Mouse (Mus musculus): ENCODE results near the gene Amtn. TPM values are rescaled to one million over a fixed set of nuclear protein-coding genes. Genes with fewer than 3 reads are reported as not detected.
"Not testable (repeated sequence)": the region's sequence is repeated elsewhere in the genome, so short reads cannot be mapped to it uniquely, and the experiment has no call there.

The Amtn gene
- polyA plus RNA-seq (2015; fragmentation: Nextera tagmentation; extraction: Ambion mirVana): not detected in 2 replicates

DNA sequence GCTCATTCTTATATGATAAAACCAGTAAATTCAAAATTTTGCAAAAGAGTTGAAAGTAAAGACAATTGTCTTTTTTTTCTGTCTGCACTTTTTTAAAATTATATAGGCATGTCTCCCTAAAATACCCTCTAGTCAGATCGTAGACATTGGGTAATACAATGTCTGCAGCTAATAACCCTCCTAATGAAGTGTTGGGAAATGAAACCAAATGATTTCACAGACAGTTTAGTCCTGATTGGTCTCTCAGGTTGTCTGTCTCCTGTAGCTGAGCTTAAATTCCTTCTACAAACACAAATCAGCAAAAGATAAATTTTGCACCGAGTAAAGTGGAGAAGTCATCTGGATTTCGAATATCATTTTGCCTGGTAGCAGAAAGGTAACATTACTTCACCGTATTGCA, at the start of gene Amtn:
Gene Amtn, plus strand, starts transcription at position 301 of the 400 bp plus-strand sequence.
- H3K4me1 ChIP-seq: no peaks in the 10 kb centered on the region
- no peak within 1 kb of the TSS for H3K9ac ChIP-seq
- no peak for ATAC-seq (ENCODE audit: borderline replicate concordance, extremely low read depth, low FRiP score, low TSS enrichment)
- H3K4me2 ChIP-seq: no peak within 1 kb of the TSS
- H3K27me3 ChIP-seq: no peaks in the 10 kb centered on the region
- H3K9me3 ChIP-seq: no peaks in the 10 kb centered on the region
- no peaks in the 10 kb centered on the region for H3K36me3 ChIP-seq
- H3K4me3 ChIP-seq: no peak within 1 kb of the TSS
- WGBS: 56% methylated on average over 4 of the region's 4 CpGs
- no peak within 1 kb of the TSS for H3K27ac ChIP-seq

DNA sequence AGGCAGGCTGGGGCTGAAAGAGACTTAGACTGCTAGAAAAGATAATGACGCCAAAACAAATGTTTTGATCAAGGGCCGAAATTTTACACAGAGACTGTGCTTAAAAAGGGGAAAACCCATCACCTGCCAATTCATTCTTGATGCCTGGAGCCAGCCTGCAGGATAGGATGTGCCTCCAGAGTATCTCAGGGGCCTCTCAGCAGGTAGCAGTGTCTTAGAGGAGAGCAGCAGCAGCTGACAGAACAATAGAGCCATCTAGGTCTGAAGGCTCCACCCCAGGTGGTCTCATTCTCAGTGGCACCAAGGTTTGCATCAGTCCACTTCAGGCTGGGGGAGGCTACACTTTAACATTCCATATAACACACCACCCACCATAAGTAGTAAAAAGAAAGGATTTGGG, 27.4 kb upstream of the Amtn start:
- H3K27ac ChIP-seq: not testable (repeated sequence)

GRCm38 (mm10) chr5:88364768-88365167, 11.1 kb upstream of the Amtn start:
- Histone ChIP-seq H3K4me3 (no peak overlapping the region), H3K4me1 (no peaks in the 10 kb centered on the region), H3K36me3 (no peaks in the 10 kb centered on the region), H3K27me3 (no peaks in the 10 kb centered on the region), H3K9ac (no peak overlapping the region), H3K9me3 (no peaks in the 10 kb centered on the region), H3K4me2 (no peak overlapping the region), H3K27ac (no peak overlapping the region)
- no peak for ATAC-seq (ENCODE audit: borderline replicate concordance, extremely low read depth, low FRiP score, low TSS enrichment)
- 5% methylated on average over 5 of the region's 5 CpGs for WGBS

More for the DNA sequence above, 27.4 kb upstream of the Amtn start:
- not testable (repeated sequence) for H3K36me3 ChIP-seq; H3K4me2 ChIP-seq; H3K27me3 ChIP-seq; ATAC-seq (ENCODE audit: borderline replicate concordance, extremely low read depth, low FRiP score, low TSS enrichment); H3K9me3 ChIP-seq; H3K4me3 ChIP-seq; H3K4me1 ChIP-seq; H3K9ac ChIP-seq
- WGBS: 54% methylated on average over 2 of the region's 2 CpGs

DNA sequence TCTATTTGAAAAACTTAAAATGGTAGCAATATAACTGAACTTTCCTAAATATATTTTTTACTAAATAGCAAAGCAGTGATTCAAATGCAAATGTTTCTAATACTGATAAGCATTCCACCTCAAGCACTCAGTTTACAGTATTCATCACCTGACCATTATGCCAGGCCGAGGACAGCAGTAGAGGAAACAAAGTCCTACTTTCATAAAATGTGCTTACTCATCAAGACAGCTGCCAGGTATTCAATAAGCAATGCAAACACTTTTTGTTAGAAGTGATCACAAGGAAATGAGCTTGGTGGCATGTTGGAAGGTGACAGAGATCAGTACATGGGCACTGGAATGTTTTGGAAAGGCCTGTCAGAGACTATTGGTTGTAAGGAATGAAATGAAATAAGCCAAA, 9.0 kb upstream of the Amtn start:
- Histone ChIP-seq H3K4me2 (no peak overlapping the region), H3K9ac (no peak overlapping the region), H3K36me3 (no peaks in the 10 kb centered on the region), H3K9me3 (no peaks in the 10 kb centered on the region), H3K27me3 (no peaks in the 10 kb centered on the region), H3K27ac (no peak overlapping the region), H3K4me1 (no peaks in the 10 kb centered on the region), H3K4me3 (no peak overlapping the region)
- WGBS: 64% methylated on average over 1 of the region's 1 CpGs
- ATAC-seq (ENCODE audit: borderline replicate concordance, extremely low read depth, low FRiP score, low TSS enrichment): no peak

GRCm38 (mm10) chr5:88370578-88371232, 5.2 kb upstream of the Amtn start:
- H3K4me2 ChIP-seq: no peak overlapping the region
- WGBS: 52% methylated on average over 6 of the region's 6 CpGs
- H3K27me3 ChIP-seq: no peaks in the 10 kb centered on the region

DNA sequence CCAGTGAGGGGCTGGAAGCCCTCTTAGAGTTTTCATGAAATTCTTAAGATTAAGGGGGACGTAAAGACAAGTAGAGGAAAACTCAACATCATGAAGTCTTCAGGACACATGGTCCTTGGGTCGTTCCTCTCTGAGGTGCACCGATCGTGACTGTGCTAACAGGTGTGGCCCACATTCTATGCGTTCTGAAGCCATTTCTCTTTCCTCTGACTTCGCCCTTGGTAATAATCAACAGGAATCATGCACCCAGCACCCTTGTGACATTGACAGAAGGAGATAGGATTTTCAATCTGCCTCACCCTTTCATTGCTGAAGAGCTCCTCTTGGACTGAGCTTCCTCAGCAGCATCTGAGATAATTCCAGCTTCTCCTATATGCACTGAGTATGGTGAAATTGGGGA, 3.3 kb upstream of the Amtn start:
- Histone ChIP-seq H3K27ac (no peak overlapping the region), H3K4me2 (no peak overlapping the region), H3K9ac (no peak overlapping the region), H3K4me3 (no peak overlapping the region), H3K27me3 (no peaks in the 10 kb centered on the region), H3K9me3 (no peaks in the 10 kb centered on the region), H3K36me3 (no peaks in the 10 kb centered on the region), H3K4me1 (no peaks in the 10 kb centered on the region)
- WGBS: 80% methylated on average over 6 of the region's 6 CpGs
- ATAC-seq (ENCODE audit: borderline replicate concordance, extremely low read depth, low FRiP score, low TSS enrichment): no peak

More at GRCm38 (mm10) chr5:88370578-88371232, 5.2 kb upstream of the Amtn start:
- no peak overlapping the region for H3K27ac ChIP-seq
- no peak overlapping the region for H3K4me3 ChIP-seq
- no peaks in the 10 kb centered on the region for H3K4me1 ChIP-seq
- no peak for ATAC-seq (ENCODE audit: borderline replicate concordance, extremely low read depth, low FRiP score, low TSS enrichment)
- H3K9me3 ChIP-seq: no peaks in the 10 kb centered on the region
- H3K9ac ChIP-seq: no peak overlapping the region
- no peaks in the 10 kb centered on the region for H3K36me3 ChIP-seq

- not testable (repeated sequence) for H3K36me3 ChIP-seq; H3K4me3 ChIP-seq; H3K27ac ChIP-seq; ATAC-seq (ENCODE audit: borderline replicate concordance, extremely low read depth, low FRiP score, low TSS enrichment); H3K9me3 ChIP-seq; H3K9ac ChIP-seq; H3K27me3 ChIP-seq; H3K4me1 ChIP-seq; H3K4me2 ChIP-seq
- WGBS: 78% methylated on average over 2 of the region's 2 CpGs
Observed at GRCm38 (mm10) chr5:88391960-88392359, 16.1 kb downstream of the Amtn start.

GRCm38 (mm10) chr5:88398581-88398980, 22.7 kb downstream of the Amtn start:
- Histone ChIP-seq H3K9me3 (no peaks in the 10 kb centered on the region), H3K4me1 (no peaks in the 10 kb centered on the region), H3K27me3 (no peaks in the 10 kb centered on the region), H3K27ac (no peak overlapping the region), H3K4me2 (no peak overlapping the region), H3K4me3 (no peak overlapping the region), H3K9ac (no peak overlapping the region), H3K36me3 (no peaks in the 10 kb centered on the region)
- ATAC-seq (ENCODE audit: borderline replicate concordance, extremely low read depth, low FRiP score, low TSS enrichment): no peak
- WGBS: 66% methylated on average over 5 of the region's 5 CpGs

- Histone ChIP-seq H3K27ac (no peak overlapping the region), H3K9me3 (no peaks in the 10 kb centered on the region), H3K27me3 (no peaks in the 10 kb centered on the region), H3K36me3 (no peaks in the 10 kb centered on the region), H3K9ac (no peak overlapping the region), H3K4me2 (no peak overlapping the region), H3K4me3 (no peak overlapping the region), H3K4me1 (no peaks in the 10 kb centered on the region)
- WGBS: 3% methylated on average over 6 of the region's 6 CpGs
- ATAC-seq (ENCODE audit: borderline replicate concordance, extremely low read depth, low FRiP score, low TSS enrichment): no peak
Observed at GRCm38 (mm10) chr5:88399849-88400248, 23.9 kb downstream of the Amtn start.

GRCm38 (mm10) chr5:88401464-88401863, 25.6 kb downstream of the Amtn start:
- no peaks in the 10 kb centered on the region for H3K36me3 ChIP-seq
- no peak overlapping the region for H3K27ac ChIP-seq
- H3K4me1 ChIP-seq: no peaks in the 10 kb centered on the region
- 67% methylated on average over 3 of the region's 3 CpGs for WGBS
- no peaks in the 10 kb centered on the region for H3K27me3 ChIP-seq
- H3K4me3 ChIP-seq: no peak overlapping the region
- ATAC-seq (ENCODE audit: borderline replicate concordance, extremely low read depth, low FRiP score, low TSS enrichment): no peak
- H3K9me3 ChIP-seq: no peaks in the 10 kb centered on the region
- no peak overlapping the region for H3K4me2 ChIP-seq
- H3K9ac ChIP-seq: no peak overlapping the region

DNA sequence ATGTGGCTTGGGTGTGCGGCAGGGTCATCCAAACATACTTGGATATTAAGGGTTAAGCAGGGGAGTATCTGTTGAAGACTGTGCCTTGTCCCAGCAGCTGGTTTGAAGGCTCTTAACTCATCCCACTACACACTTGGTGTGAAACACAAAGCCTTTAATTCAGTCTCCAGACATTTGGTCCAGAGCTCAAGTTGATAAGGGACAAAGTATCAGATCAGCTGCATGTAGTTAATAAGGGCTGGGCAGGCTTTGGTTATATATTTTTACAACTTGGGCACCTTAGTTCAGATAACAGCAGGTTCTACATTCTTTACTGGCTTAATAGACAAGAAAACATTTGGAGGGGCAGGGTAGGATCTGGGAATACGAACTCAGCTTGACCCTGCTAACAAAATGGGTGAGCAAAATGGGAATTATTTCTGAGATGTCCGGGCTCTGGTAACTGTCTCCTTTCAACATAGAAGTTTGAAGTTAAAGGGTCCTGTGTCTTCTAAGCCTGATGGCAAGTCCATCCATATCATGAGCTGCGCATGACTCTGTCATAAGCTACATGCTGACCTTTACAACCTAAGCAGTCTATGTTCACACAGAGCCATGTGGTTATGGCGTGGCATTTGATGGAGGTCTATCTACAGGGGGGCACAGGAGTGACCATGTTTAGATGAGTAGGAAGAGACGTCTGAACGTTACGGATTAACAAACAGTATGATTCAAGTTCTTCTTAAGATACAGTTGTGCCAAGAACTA, 44.6 kb downstream of the Amtn start:
- Histone ChIP-seq H3K4me1 (no peaks in the 10 kb centered on the region), H3K27ac (no peak overlapping the region), H3K36me3 (no peaks in the 10 kb centered on the region), H3K4me3 (no peak overlapping the region), H3K9ac (no peak overlapping the region), H3K9me3 (no peaks in the 10 kb centered on the region), H3K4me2 (no peak overlapping the region), H3K27me3 (no peaks in the 10 kb centered on the region)
- ATAC-seq (ENCODE audit: borderline replicate concordance, extremely low read depth, low FRiP score, low TSS enrichment): no peak
- 87% methylated on average over 8 of the region's 8 CpGs for WGBS

DNA sequence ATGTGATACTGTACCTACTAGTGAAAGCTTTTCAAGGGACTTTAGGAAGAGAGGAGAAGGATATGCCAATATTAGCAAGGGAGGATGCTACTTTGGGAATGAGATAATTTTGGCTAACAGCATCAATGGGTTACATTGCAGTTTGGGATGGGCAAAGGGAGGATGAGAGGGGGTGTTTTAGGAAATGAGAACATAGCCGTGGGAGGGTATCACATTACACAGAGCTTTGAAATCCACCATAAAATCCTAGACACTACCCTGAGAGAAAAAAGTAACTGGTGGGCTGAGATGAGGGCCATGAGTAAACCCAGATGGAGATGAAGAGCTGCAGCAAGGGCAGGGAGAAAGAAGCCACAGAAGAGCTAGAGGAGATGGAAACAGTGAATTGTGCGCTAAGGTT, 49.0 kb downstream of the Amtn start:
- 69% methylated on average over 2 of the region's 2 CpGs for WGBS
- H3K27me3 ChIP-seq; H3K4me1 ChIP-seq; H3K4me3 ChIP-seq; H3K36me3 ChIP-seq; H3K9me3 ChIP-seq; H3K27ac ChIP-seq; H3K4me2 ChIP-seq; H3K9ac ChIP-seq; ATAC-seq (ENCODE audit: borderline replicate concordance, extremely low read depth, low FRiP score, low TSS enrichment): not testable (repeated sequence)
